Mouse (Mus musculus) spleen, embryonic (tissue): ENCODE measurements around the gene Nat8f6.
"Not testable (repeated sequence)": the region's sequence is repeated elsewhere in the genome, so short reads cannot be mapped to it uniquely, and the experiment has no call there.

ENCODE experiments used
- CTCF ChIA-PET: fragments of 350-600 bp; sonication (Branson Sonifier 250); formaldehyde crosslinking; loops from one replicate; lab custom pipeline; 2022; lab: Charles Lee

Gene Nat8f6

DNA sequence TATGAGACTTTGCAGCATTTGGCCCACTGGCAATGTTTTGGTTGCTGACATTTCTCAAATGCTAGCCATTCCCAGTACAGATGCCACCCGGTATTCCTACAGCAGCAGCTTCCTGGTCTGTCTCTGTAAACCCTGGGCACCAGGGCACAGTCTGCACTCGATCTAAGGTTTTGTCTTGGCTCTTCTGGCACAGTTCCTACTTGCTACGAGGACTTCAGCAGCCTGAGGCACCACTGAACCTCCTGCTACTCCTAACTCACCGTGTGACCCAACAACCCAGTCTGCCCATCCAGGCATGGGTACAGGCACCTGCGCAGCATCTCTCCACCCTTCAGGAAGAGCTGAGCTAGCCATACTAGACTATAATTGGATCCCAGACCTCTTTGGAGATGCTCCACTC lies 15.3 kb upstream of the Nat8f6 start:
- CTCF ChIA-PET, result not testable (repeated sequence)

DNA sequence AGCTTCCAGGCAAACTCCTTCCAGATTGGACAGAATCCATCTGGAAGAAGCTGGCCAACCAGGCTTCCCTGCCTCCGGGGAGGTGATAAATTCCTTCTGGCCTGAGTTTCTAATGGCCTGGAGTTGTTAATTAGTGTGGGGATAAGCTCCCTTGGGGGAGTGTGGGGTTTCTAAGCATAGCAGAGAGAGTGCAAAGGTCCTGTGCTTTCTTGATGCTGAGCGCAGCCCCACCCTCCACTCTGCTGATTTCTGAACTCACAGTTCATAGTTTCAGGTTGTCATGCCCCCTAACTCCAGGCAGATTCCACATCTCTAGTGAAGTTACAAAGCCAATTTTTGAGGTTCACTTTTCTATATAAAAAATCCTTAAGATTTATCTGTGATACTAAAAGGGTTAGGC lies 14.3 kb upstream of the Nat8f6 start:
- CTCF ChIA-PET, result not testable (repeated sequence)

DNA sequence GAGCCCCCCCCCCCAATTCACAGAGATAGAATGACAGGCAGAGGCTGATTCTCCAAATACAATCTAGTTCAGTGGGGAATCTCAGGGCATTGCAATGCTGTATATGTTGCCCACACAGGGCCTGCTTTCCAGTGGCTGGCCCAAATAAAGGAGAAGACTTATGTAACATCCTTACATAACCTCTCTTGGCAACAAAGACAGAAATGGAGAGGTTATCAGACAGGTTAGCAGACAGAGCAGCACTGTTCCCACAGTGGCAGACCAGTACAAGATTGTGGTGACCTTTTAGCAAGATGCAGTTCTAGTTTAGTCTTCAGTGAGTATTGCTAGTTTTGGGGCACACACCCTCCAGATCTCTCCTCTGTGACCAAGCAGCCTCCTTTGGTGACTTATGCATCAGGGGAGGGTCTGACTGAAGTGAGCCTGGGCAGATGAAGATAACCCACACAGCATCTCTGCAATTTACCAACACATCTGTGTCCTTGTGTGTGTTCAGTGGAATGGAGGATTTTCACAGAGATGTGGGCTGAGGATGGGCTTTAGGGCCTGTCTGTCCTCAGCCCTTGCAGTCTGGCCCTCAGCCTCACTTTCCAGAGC lies 13.8 kb upstream of the Nat8f6 start:
- CTCF ChIA-PET, result not testable (repeated sequence)

GRCm38 (mm10) chr6:85831796-85832321 lies 11.1 kb upstream of the Nat8f6 start, which contains the start of gene Nat8:
TSS of gene Nat8 (minus strand) at chr6:85832082.
- CTCF ChIA-PET, result no interaction called here

DNA sequence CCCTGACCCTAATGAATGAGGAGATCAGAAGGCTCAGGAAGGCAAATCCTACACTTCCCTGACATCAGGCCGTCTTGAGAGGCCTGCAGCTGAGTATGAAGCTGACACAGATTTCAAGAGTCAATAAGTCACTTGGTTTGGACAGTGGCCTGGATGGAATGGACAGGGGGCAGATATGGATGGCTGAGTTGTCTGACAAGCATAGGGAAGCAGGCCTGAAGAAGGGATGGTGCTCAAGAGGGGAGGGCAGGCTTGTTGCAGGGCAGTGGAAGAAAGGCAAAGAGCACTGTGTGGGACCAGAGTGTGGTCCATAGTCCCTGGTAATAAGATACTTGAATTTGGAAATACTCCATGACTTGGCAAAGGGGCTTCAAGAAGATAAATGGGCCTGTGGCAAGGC lies 8.7 kb upstream of the Nat8f6 start:
- CTCF ChIA-PET, result no interaction called here

GRCm38 (mm10) chr6:85825886-85826285 lies 5.1 kb upstream of the Nat8f6 start:
- CTCF ChIA-PET, result no interaction called here

DNA sequence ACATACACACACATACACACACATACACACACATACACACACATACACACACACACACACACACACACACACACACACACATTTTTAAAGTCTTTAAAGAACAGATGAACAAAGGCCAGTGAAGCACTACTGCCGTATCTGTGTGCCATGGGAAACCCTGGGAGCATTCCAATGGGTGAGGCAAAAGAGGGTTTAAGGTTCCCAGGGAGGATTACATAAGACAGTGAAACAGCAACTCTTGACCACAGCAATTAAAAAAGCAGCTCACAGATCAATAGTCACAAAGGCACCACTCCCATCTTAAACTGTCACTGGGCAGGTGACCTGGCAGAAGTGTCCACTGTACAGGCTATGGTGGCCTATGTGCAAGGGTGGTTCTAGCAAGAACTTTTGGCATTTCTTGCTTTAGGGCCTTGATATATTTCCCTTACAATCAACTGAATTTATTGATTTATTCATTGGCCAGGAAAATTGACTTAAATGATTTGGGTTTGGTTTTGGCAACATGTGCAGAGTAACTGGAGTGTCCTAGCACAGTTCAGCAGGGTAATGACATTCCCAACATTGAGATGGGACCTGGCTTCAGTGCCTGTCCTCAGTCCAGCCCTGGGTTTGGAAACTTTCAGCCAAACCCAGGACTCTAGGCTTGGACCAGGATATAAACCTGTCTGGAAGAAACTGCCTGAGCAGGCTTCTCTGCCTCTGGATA lies 2.8 kb upstream of the Nat8f6 start:
- CTCF ChIA-PET, result no interaction called here

GRCm38 (mm10) chr6:85822286-85822685 lies 1.5 kb upstream of the Nat8f6 start:
- CTCF ChIA-PET, result no interaction called here

- CTCF ChIA-PET, result no interaction called here
These were observed 2.4 kb downstream of the Nat8f6 start for GRCm38 (mm10) chr6:85818338-85818737.

- CTCF ChIA-PET, result no interaction called here
These were observed 7.4 kb downstream of the Nat8f6 start for GRCm38 (mm10) chr6:85813339-85813738.

- CTCF ChIA-PET, result not testable (repeated sequence)
These were observed 9.7 kb downstream of the Nat8f6 start for GRCm38 (mm10) chr6:85810942-85811537.

DNA sequence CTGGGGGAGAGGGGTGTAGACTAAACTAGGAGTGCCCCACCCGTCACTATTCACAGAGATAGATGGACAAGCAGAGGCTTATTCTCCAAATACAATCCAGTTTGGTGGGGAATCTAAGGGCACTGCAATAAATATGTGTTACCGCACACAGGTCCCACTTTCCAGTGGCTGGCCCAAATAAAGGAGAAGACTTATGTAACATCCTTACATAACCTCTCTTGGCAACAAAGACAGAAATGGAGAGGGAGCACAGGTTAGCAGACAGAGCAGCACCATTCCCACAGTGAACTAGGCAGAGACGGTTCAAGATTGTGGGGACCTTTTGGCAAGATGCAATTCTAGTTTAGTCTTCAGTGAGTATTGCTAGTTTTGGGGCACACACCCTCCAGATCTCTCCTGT lies 10.2 kb downstream of the Nat8f6 start:
- CTCF ChIA-PET, result not testable (repeated sequence)

- CTCF ChIA-PET, result not testable (repeated sequence)
These were observed 11.0 kb downstream of the Nat8f6 start for GRCm38 (mm10) chr6:85809784-85810183.

- CTCF ChIA-PET, result not testable (repeated sequence)
These were observed 17.6 kb downstream of the Nat8f6 start for GRCm38 (mm10) chr6:85803180-85803579.

DNA sequence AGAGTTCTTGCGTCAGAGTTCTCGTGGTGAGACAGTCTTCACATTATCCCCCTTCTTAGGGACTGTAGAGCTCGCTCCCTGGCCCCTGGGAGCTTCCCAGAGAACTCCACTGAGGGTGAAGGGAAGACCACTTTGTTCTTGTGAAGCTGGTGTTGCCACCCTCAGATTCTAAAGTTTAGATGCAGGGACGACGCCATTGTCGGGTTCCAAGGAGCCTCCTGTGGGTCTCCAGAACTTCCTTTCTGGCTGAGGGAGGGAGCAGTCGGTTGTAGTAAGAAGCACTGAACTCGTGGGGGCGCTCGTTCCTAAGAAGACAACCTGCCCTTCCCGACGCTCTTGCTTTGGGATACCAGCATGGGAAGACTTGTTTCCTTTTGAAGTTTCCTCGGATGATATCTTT lies 55.2 kb downstream of the Nat8f6 start, which contains the start of gene Nat8f3:
Gene Nat8f3, minus strand, starts transcription at position 223 of the 400 bp plus-strand sequence.
- CTCF ChIA-PET, result not testable (repeated sequence)

- CTCF ChIA-PET, result not testable (repeated sequence)
These were observed 57.4 kb downstream of the Nat8f6 start for GRCm38 (mm10) chr6:85763127-85764070.

- CTCF ChIA-PET, result not testable (repeated sequence)
These were observed 58.1 kb downstream of the Nat8f6 start for GRCm38 (mm10) chr6:85762678-85763077.
